Mouse (Mus musculus): ENCODE data around the gene Prkcb. TPM values are rescaled to one million over a fixed set of nuclear protein-coding genes. Genes with fewer than 3 reads are reported as not detected.

Gene Prkcb
- polyA plus RNA-seq, 1 experiment from 2014 or later, result 4.1 TPM

DNA sequence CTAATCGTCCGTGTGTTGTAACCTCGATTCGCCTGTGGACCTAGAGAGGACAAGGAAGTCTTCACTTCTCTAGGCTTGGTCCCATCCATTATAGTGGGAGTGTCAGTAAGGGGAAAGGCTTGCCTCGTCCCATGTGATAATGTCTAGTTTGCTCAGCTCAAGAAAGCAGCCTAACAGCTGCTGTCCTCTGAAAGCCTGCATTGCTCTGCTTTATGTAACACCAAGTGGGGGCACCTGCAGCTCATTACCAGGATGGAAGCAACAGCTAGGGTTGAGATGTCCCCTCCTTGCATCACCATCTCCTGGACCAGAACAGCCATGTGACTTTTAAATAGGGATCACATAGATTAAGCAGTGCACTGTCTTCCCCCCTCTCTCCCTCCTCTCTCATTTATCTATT, 144.8 kb downstream of the Prkcb start:
- Histone ChIP-seq H3K27me3 (replicated peaks; ENCODE audit: control insufficient read depth, insufficient read depth, low read length) (no peaks in the 10 kb centered on the region), H3K36me3 (ENCODE audit: control insufficient read depth, insufficient read depth, low read length) (no peaks in the 10 kb centered on the region), H3K4me2 (ENCODE audit: low read depth, low read length) (no peak overlapping the region), H3K9ac (ENCODE audit: low read depth, low read length) (no peak overlapping the region), H3K27ac (ENCODE audit: low read length) (no peak overlapping the region), H3K4me1 (ENCODE audit: control insufficient read depth, insufficient read depth, low read length) (no peaks in the 10 kb centered on the region), H3K4me3 (ENCODE audit: low read length) (no peak overlapping the region), H3K9me3 (ENCODE audit: control insufficient read depth, low read length) (no peaks in the 10 kb centered on the region)
- 79% methylated on average over 5 of the region's 5 CpGs for WGBS
- no peak for ATAC-seq

DNA sequence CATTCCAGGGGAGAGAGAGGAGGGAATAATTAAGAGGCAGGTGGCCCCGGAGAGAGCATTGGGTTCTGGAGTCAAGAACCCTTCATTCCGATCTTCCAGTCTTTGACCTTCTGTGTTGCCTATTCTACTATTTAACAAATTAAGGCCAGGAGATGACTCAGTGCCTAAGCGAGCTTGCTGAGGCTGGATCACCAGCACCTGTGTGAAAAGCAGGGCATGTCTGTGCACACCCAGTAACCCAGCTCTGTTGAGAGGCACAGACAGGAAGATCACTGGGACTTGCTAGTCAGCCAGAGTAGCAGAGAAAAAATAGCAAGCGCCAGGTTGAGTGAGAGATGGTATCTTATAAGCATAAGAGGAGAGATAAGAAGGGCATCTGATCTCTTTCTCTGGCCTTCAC, 146.4 kb downstream of the Prkcb start:
- no peaks in the 10 kb centered on the region for H3K27me3 ChIP-seq (replicated peaks; ENCODE audit: control insufficient read depth, insufficient read depth, low read length)
- no peak overlapping the region for H3K4me3 ChIP-seq (ENCODE audit: low read length)
- H3K36me3 ChIP-seq (ENCODE audit: control insufficient read depth, insufficient read depth, low read length), result no peaks in the 10 kb centered on the region
- ATAC-seq, result no peak
- H3K4me1 ChIP-seq (ENCODE audit: control insufficient read depth, insufficient read depth, low read length), result no peaks in the 10 kb centered on the region
- H3K9ac ChIP-seq (ENCODE audit: low read depth, low read length), result no peak overlapping the region
- no peak overlapping the region for H3K4me2 ChIP-seq (ENCODE audit: low read depth, low read length)
- no peak overlapping the region for H3K27ac ChIP-seq (ENCODE audit: low read length)
- no peaks in the 10 kb centered on the region for H3K9me3 ChIP-seq (ENCODE audit: control insufficient read depth, low read length)
- 74% methylated on average over 4 of the region's 4 CpGs for WGBS

DNA sequence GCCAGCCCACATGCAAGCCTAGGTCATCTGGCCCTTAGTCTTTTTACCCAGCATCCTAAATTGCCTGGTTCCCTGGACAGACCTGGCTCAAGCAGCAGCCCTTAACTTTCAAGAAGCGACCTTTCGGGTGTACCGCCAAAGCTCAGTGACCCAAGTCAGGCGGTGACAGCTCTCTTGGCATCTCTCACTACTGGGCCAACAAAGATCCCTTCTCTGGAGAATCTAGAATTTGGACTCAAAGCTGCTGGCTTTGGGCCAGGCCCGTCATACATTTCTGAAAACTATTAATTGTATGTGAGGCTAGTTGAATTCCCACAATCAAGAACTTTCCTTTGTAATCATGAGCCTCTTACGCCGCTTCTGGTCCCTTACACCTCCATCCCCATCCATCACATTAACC, 147.0 kb downstream of the Prkcb start:
- H3K4me2 ChIP-seq (ENCODE audit: low read depth, low read length), result no peak overlapping the region
- H3K36me3 ChIP-seq (ENCODE audit: control insufficient read depth, insufficient read depth, low read length), result no peaks in the 10 kb centered on the region
- H3K4me3 ChIP-seq (ENCODE audit: low read length), result no peak overlapping the region
- 90% methylated on average over 7 of the region's 7 CpGs for WGBS
- no peak overlapping the region for H3K27ac ChIP-seq (ENCODE audit: low read length)
- H3K4me1 ChIP-seq (ENCODE audit: control insufficient read depth, insufficient read depth, low read length), result no peaks in the 10 kb centered on the region
- H3K9me3 ChIP-seq (ENCODE audit: control insufficient read depth, low read length), result no peaks in the 10 kb centered on the region
- no peak for ATAC-seq
- no peak overlapping the region for H3K9ac ChIP-seq (ENCODE audit: low read depth, low read length)
- H3K27me3 ChIP-seq (replicated peaks; ENCODE audit: control insufficient read depth, insufficient read depth, low read length), result no peaks in the 10 kb centered on the region

DNA sequence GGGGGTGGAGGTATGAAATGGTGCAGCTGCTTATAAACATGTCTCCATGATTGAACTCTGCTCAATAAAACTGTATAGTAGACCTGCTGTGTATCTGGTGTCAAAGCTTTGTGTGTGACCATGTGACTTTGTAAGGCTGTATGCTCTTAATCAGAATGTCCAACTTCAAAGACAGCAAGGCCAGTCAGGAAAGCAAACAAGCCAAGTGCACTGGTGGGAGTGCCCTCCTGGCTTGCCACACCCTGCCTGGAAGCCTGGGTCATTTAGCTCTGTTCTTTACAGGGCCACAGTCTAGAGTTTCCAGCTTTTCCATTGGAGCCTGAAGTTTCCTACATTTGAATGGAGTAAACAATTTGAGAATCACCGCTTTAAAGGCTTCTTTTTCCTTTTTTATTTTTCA, 148.8 kb downstream of the Prkcb start:
- Histone ChIP-seq H3K9me3 (ENCODE audit: control insufficient read depth, low read length) (no peaks in the 10 kb centered on the region), H3K4me1 (ENCODE audit: control insufficient read depth, insufficient read depth, low read length) (no peaks in the 10 kb centered on the region), H3K36me3 (ENCODE audit: control insufficient read depth, insufficient read depth, low read length) (no peaks in the 10 kb centered on the region), H3K27ac (ENCODE audit: low read length) (no peak overlapping the region), H3K27me3 (replicated peaks; ENCODE audit: control insufficient read depth, insufficient read depth, low read length) (no peaks in the 10 kb centered on the region), H3K4me3 (ENCODE audit: low read length) (no peak overlapping the region), H3K9ac (ENCODE audit: low read depth, low read length) (no peak overlapping the region), H3K4me2 (ENCODE audit: low read depth, low read length) (no peak overlapping the region)
- WGBS, result 79% methylated on average over 1 of the region's 1 CpGs
- ATAC-seq, result no peak

DNA sequence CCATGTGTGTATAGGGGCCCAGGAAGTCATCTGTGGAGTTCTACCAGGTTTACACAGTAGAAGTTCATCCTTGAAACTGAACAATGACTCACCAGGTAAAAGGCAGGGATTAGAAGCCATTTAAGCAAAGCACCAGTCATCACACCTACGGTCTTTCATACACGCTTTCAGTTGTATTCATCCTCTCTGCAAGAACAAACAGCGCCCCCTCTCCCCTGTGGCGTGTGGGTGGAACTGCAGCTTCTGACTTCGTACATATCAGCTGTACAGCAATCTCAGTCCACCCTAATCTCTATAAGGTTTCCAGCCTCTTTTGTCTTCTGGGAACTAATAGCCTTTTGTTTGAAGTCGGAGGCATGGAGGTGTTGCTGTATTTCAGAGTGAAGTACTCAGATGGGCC, 156.5 kb downstream of the Prkcb start:
- no peak overlapping the region for H3K9ac ChIP-seq (ENCODE audit: low read depth, low read length)
- H3K9me3 ChIP-seq (ENCODE audit: control insufficient read depth, low read length), result 0 out of 2 replicates have a peak, but pooled peaks cover 3% of the 10 kb centered on the region
- ATAC-seq, result no peak
- H3K27me3 ChIP-seq (replicated peaks; ENCODE audit: control insufficient read depth, insufficient read depth, low read length), result no peaks in the 10 kb centered on the region
- H3K36me3 ChIP-seq (ENCODE audit: control insufficient read depth, insufficient read depth, low read length), result no peaks in the 10 kb centered on the region
- H3K27ac ChIP-seq (ENCODE audit: low read length), result no peak overlapping the region
- no peak overlapping the region for H3K4me3 ChIP-seq (ENCODE audit: low read length)
- H3K4me1 ChIP-seq (ENCODE audit: control insufficient read depth, insufficient read depth, low read length), result no peaks in the 10 kb centered on the region
- WGBS, result 62% methylated on average over 6 of the region's 6 CpGs
- no peak overlapping the region for H3K4me2 ChIP-seq (ENCODE audit: low read depth, low read length)

DNA sequence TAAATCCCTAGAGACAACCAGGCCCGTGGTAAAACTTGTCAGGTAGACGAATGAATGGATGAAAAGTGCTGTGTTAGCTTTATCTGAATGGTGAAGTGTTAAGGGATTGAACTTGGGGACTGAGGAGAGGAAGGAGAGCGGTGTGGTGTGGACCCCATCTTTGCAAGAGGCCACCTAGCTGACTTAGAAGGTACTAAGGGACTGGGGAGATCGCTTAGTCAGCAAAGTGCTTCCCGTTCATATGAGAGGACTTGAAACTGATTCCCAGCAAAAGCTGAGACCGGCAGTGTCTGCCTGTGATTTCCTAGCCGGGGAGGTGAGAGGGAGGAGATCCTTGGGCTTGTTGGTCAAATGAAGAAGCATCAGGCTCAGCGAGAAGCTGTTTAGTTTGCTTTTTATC, 164.1 kb downstream of the Prkcb start:
- Histone ChIP-seq H3K4me1 (ENCODE audit: control insufficient read depth, insufficient read depth, low read length) (no peaks in the 10 kb centered on the region), H3K4me3 (ENCODE audit: low read length) (no peak overlapping the region), H3K27ac (ENCODE audit: low read length) (no peak overlapping the region), H3K9me3 (ENCODE audit: control insufficient read depth, low read length) (no peaks in the 10 kb centered on the region), H3K27me3 (replicated peaks; ENCODE audit: control insufficient read depth, insufficient read depth, low read length) (no peaks in the 10 kb centered on the region), H3K36me3 (ENCODE audit: control insufficient read depth, insufficient read depth, low read length) (no peaks in the 10 kb centered on the region), H3K9ac (ENCODE audit: low read depth, low read length) (no peak overlapping the region), H3K4me2 (ENCODE audit: low read depth, low read length) (no peak overlapping the region)
- 75% methylated on average over 8 of the region's 8 CpGs for WGBS
- no peak for ATAC-seq

DNA sequence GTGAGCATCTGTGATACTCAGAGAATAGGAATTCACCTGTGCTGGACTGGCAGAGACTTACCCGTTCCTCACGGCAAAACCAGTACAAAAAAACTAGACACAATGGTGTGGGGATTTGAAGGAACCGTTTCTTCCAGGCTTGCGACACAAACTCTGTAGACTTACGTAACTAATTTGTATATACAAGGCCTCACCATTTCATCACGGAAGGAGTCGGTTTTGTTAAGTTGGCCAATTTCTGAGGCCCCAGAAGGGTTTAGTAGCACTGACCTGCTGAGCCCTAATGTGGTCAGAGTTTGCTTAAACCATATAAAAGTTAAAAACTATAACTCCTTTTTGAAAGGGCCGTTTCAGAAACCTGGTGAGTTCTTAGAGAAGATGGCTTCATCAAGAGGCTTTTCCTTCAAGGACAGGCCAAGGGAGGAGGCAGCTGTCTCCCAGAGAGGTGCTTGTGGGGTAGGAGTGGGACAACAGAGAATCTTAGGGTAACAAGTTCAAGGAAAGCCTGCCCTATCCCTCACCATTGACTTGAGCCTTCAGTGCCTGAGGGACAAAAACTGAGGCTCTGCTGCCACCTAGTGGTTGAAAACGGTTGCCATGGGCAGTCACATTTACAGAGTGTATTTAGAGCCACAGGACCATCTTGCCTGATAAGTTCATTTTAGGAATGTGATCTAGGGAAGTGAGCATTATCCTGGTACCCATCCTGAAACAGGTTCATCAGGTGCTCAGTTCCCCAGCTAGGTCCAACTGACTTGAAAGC, 170.8 kb downstream of the Prkcb start:
- H3K4me3 ChIP-seq (ENCODE audit: low read length), result no peak overlapping the region
- H3K27ac ChIP-seq (ENCODE audit: low read length), result no peak overlapping the region
- H3K4me2 ChIP-seq (ENCODE audit: low read depth, low read length), result no peak overlapping the region
- no peaks in the 10 kb centered on the region for H3K27me3 ChIP-seq (replicated peaks; ENCODE audit: control insufficient read depth, insufficient read depth, low read length)
- 68% methylated on average over 9 of the region's 9 CpGs for WGBS
- H3K9me3 ChIP-seq (ENCODE audit: control insufficient read depth, low read length), result no peaks in the 10 kb centered on the region
- H3K36me3 ChIP-seq (ENCODE audit: control insufficient read depth, insufficient read depth, low read length), result no peaks in the 10 kb centered on the region
- ATAC-seq, result peak; percentile 72; the same call in 1 of the 2 replicates
- no peaks in the 10 kb centered on the region for H3K4me1 ChIP-seq (ENCODE audit: control insufficient read depth, insufficient read depth, low read length)
- no peak overlapping the region for H3K9ac ChIP-seq (ENCODE audit: low read depth, low read length)

DNA sequence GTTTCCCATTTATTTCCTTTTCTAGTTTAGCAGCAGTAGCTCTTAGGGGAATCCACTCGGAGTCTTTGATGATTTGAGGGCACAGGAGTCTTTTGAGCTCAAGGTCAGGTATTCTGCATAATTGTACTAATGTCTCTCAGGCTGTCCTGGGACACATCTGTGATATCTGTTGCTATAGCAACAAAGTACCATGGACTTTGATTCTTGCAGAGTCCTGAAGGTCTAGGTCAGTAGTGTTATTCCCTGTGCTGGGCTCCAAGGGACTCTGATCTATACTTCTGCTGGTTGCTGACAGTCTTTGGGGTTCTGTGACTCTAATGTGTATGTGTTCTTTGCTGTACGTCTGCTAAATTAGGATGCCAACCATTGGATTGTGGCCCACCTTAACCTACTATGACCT, 171.5 kb downstream of the Prkcb start:
- WGBS, result 39% methylated on average over 2 of the region's 2 CpGs
- no peak overlapping the region for H3K27ac ChIP-seq (ENCODE audit: low read length)
- no peaks in the 10 kb centered on the region for H3K9me3 ChIP-seq (ENCODE audit: control insufficient read depth, low read length)
- no peaks in the 10 kb centered on the region for H3K4me1 ChIP-seq (ENCODE audit: control insufficient read depth, insufficient read depth, low read length)
- H3K9ac ChIP-seq (ENCODE audit: low read depth, low read length), result no peak overlapping the region
- 0 out of 2 replicates have a peak, but pooled peaks have one; percentile 16 for ATAC-seq
- no peaks in the 10 kb centered on the region for H3K36me3 ChIP-seq (ENCODE audit: control insufficient read depth, insufficient read depth, low read length)
- H3K27me3 ChIP-seq (replicated peaks; ENCODE audit: control insufficient read depth, insufficient read depth, low read length), result no peaks in the 10 kb centered on the region
- H3K4me2 ChIP-seq (ENCODE audit: low read depth, low read length), result no peak overlapping the region
- H3K4me3 ChIP-seq (ENCODE audit: low read length), result no peak overlapping the region

DNA sequence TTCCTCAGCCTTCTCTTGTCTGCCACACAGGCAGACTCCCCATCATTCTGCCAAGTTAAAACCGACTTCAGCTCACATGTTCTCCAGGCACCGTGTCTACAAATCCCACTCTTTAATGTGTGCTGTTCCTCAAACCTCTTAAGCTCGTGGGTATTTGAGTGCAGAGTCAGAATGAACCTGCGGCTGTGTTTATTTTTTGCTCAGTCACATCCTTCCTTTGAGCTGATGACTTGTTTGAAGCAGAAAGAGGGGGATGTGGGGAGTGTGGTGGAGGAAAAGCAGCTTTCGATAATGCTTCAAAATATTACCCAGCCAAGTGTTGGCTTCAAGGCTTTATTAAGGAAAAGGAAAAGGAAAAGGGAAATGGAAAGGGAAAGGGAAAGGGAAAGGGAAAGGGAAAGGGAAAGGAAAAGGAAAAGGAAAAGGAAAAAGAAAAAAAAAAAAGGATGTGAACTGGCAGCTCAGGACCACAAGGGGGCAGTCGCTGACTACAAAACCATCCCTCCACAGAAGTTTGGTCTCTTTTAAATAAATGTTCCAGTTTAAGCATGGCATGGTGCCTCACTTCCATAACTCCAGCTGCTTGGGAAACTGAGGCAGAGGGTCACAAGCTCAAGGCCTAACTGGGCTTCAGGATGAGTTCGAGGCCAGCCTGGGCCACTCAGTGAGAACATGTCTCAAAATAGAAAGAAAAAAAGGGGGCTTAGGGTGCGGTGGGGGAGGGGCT, 177.4 kb downstream of the Prkcb start:
- no peaks in the 10 kb centered on the region for H3K4me1 ChIP-seq (ENCODE audit: control insufficient read depth, insufficient read depth, low read length)
- no peaks in the 10 kb centered on the region for H3K9me3 ChIP-seq (ENCODE audit: control insufficient read depth, low read length)
- 44% methylated on average over 8 of the region's 8 CpGs for WGBS

More for the DNA sequence above, 177.4 kb downstream of the Prkcb start:
- Histone ChIP-seq H3K4me3 (ENCODE audit: low read length) (no peak overlapping the region), H3K27ac (ENCODE audit: low read length) (no peak overlapping the region), H3K4me2 (ENCODE audit: low read depth, low read length) (no peak overlapping the region), H3K27me3 (replicated peaks; ENCODE audit: control insufficient read depth, insufficient read depth, low read length) (no peaks in the 10 kb centered on the region), H3K9ac (ENCODE audit: low read depth, low read length) (no peak overlapping the region), H3K36me3 (ENCODE audit: control insufficient read depth, insufficient read depth, low read length) (no peaks in the 10 kb centered on the region)
- no peak for ATAC-seq
